Mouse (Mus musculus) intestine, postnatal 0 days (tissue): ENCODE measurements around the gene Art2b. TPM values are rescaled to one million over a fixed set of nuclear protein-coding genes. Genes with fewer than 3 reads are reported as not detected.
"Not testable (repeated sequence)": the region's sequence is repeated elsewhere in the genome, so short reads cannot be mapped to it uniquely, and the experiment has no call there.

Source experiments
- ATAC-seq: fragments of 200-750 bp; cut with Nextera tagmentation; 2 replicates; pipeline ENCODE4 v1.8.0; 2017; ENCODE audit warnings: mild to moderate bottlenecking, moderate TSS enrichment, moderate library complexity
- H3K27ac ChIP-seq: fragments of 300-500 bp; sonication (generic); 2 replicates; pipeline ENCODE4 v1.5.1; 2014; ENCODE audit warnings: mild to moderate bottlenecking, low read depth, low read length, moderate library complexity
- H3K27me3 ChIP-seq: fragments of 300-500 bp; sonication (generic); replicated peaks from 2 replicates; pipeline ENCODE4 v1.6.1; 2014; ENCODE audit warnings: low read length, mixed read lengths; ENCODE audit not compliant: control insufficient read depth, insufficient read depth
- H3K36me3 ChIP-seq: fragments of 300-500 bp; sonication (generic); 2 replicates; pipeline ENCODE4 v1.6.1; 2014; ENCODE audit warnings: mild to moderate bottlenecking, moderate library complexity; ENCODE audit not compliant: control insufficient read depth, insufficient read depth
- H3K4me1 ChIP-seq: fragments of 300-500 bp; sonication (generic); replicated peaks from 2 replicates; pipeline ENCODE4 v1.6.1; 2014; ENCODE audit warnings: antibody characterized with exemption, low read length, mixed read lengths; ENCODE audit not compliant: control insufficient read depth, insufficient read depth
- H3K4me2 ChIP-seq: fragments of 300-500 bp; sonication (generic); replicated peaks from 2 replicates; pipeline ENCODE4 v1.6.1; 2014; ENCODE audit warnings: low read depth, mild to moderate bottlenecking, moderate library complexity
- H3K4me3 ChIP-seq: fragments of 300-500 bp; sonication (generic); 2 replicates; pipeline ENCODE4 v1.5.1; 2014; ENCODE audit warnings: low read depth, low read length
- H3K9ac ChIP-seq: fragments of 300-500 bp; sonication (generic); 2 replicates; pipeline ENCODE4 v1.6.1; 2014; ENCODE audit warnings: mild to moderate bottlenecking, low read depth, low read length
- H3K9me3 ChIP-seq: fragments of 300-500 bp; sonication (generic); 2 replicates; pipeline ENCODE4 v1.6.1; 2016; ENCODE audit warnings: mixed run types; ENCODE audit not compliant: control insufficient read depth
- CTCF ChIP-seq: sonication (generic); IDR thresholded peaks from 2 replicates; pipeline ENCODE4 v1.5.1; 2016; ENCODE audit warnings: low read depth, mild to moderate bottlenecking, control low read depth, antibody characterized with exemption, moderate library complexity
- WGBS: fragments of 180-500 bp; shearing (Covaris S2); extraction: QIAGEN DNeasy Blood & Tissue Kit; methylation state at CpG from one replicate; pipeline ENCODE4 v1.1.7; 2014; 5-methylcytosine and 5-hydroxymethylcytosine counted together
- polyA plus RNA-seq: library from polyadenylated mRNA; unstranded; fragments of >200 nt; fragmentation: Nextera tagmentation; extraction: Ambion mirVana; gene quantifications from 2 replicates; pipeline ENCODE4 v1.2.1, GENCODE M21; 2015

Gene Art2b
- 0.24 and 0.56 TPM in 2 replicates for polyA plus RNA-seq

- no peaks in the 10 kb centered on the region for H3K27me3 ChIP-seq
- H3K36me3 ChIP-seq, result no peaks in the 10 kb centered on the region
- no peak for TF ChIP-seq CTCF
- H3K9me3 ChIP-seq, result no peaks in the 10 kb centered on the region
- 79% methylated on average over 5 of the region's 5 CpGs for WGBS
- H3K4me1 ChIP-seq, result no peaks in the 10 kb centered on the region
- no peak within 1 kb of the TSS for H3K4me3 ChIP-seq
- no peak within 1 kb of the TSS for H3K27ac ChIP-seq
- no peak within 1 kb of the TSS for H3K9ac ChIP-seq
- no peak within 1 kb of the TSS for H3K4me2 ChIP-seq
- no peak for ATAC-seq
Measured at GRCm38 (mm10) chr7:101585408-101585807, at the start of gene Art2b. Gene Art2b (minus strand): TSS chr7:101585600.

- no peaks in the 10 kb centered on the region; the same call in 1 of the 2 replicates for H3K27me3 ChIP-seq
- H3K4me3 ChIP-seq, result no peak overlapping the region
- H3K9me3 ChIP-seq, result no peaks in the 10 kb centered on the region
- H3K27ac ChIP-seq, result no peak overlapping the region
- WGBS, result 79% methylated on average over 4 of the region's 4 CpGs
- no peak overlapping the region for H3K9ac ChIP-seq
- ATAC-seq, result no peak
- no peak overlapping the region for H3K4me2 ChIP-seq
- TF ChIP-seq CTCF, result no peak
- H3K36me3 ChIP-seq, result no peaks in the 10 kb centered on the region
- no peaks in the 10 kb centered on the region for H3K4me1 ChIP-seq
Measured at GRCm38 (mm10) chr7:101634513-101634912, 49.1 kb upstream of the Art2b start.

- Histone ChIP-seq H3K36me3 (no peaks in the 10 kb centered on the region), H3K4me3 (no peak overlapping the region), H3K27me3 (no peaks in the 10 kb centered on the region; the same call in 1 of the 2 replicates), H3K9ac (no peak overlapping the region), H3K27ac (no peak overlapping the region), H3K4me2 (no peak overlapping the region), H3K4me1 (no peaks in the 10 kb centered on the region), H3K9me3 (no peaks in the 10 kb centered on the region)
- no peak for ATAC-seq
- TF ChIP-seq CTCF, result no peak
- 83% methylated on average over 8 of the region's 8 CpGs for WGBS
Measured at GRCm38 (mm10) chr7:101633629-101634177, 48.3 kb upstream of the Art2b start.

GRCm38 (mm10) chr7:101628481-101628880 is 43.1 kb upstream of the Art2b start:
- no peak for TF ChIP-seq CTCF
- Histone ChIP-seq H3K4me1 (no peaks in the 10 kb centered on the region), H3K27ac (no peak overlapping the region), H3K27me3 (peaks cover 3% of the 10 kb centered on the region; the same call in 1 of the 2 replicates), H3K9me3 (no peaks in the 10 kb centered on the region), H3K9ac (no peak overlapping the region), H3K36me3 (no peaks in the 10 kb centered on the region), H3K4me3 (no peak overlapping the region), H3K4me2 (no peak overlapping the region)
- no peak for ATAC-seq
- WGBS, result 55% methylated on average over 2 of the region's 2 CpGs

DNA sequence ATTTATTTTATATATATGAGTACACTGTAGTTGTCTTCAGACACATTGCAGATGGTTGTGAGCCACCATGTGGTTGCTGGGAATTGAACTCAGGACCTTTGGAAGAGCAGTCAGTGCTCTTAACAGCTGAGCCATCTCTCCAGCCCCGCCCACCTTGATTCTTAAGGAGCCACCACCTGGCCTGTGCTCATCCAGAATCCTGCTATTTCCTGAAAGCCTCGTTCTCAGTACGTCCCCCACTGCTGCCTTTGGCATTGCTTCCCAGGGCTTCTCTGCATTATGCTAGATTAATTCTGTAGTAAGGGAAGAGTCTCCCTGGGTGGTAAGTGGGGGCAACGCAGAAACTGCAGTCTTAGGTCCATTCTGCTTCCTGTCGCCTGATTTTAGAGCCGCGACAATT is 41.8 kb upstream of the Art2b start:
- not testable (repeated sequence) for H3K4me1 ChIP-seq, H3K27me3 ChIP-seq, H3K9ac ChIP-seq, H3K4me3 ChIP-seq, H3K9me3 ChIP-seq, ATAC-seq, H3K36me3 ChIP-seq, H3K27ac ChIP-seq, H3K4me2 ChIP-seq
- 65% methylated on average over 7 of the region's 7 CpGs for WGBS

GRCm38 (mm10) chr7:101624283-101624682 is 38.9 kb upstream of the Art2b start:
- WGBS, result 56% methylated on average over 6 of the region's 6 CpGs
- Histone ChIP-seq H3K4me1 (no peaks in the 10 kb centered on the region), H3K4me2 (no peak overlapping the region), H3K27me3 (0 out of 2 replicates have a peak, but pooled peaks cover 3% of the 10 kb centered on the region), H3K27ac (no peak overlapping the region), H3K9ac (no peak overlapping the region), H3K36me3 (no peaks in the 10 kb centered on the region), H3K4me3 (no peak overlapping the region), H3K9me3 (no peaks in the 10 kb centered on the region)
- no peak for TF ChIP-seq CTCF
- no peak for ATAC-seq

- not testable (repeated sequence) for H3K36me3 ChIP-seq, H3K4me2 ChIP-seq, H3K4me1 ChIP-seq, ATAC-seq, H3K27me3 ChIP-seq, H3K9ac ChIP-seq, H3K9me3 ChIP-seq, H3K27ac ChIP-seq, H3K4me3 ChIP-seq
- 87% methylated on average over 4 of the region's 4 CpGs for WGBS
Measured at GRCm38 (mm10) chr7:101621861-101622260, 36.5 kb upstream of the Art2b start.
